Mouse (Mus musculus): ENCODE data around the gene Mok. TPM values are rescaled to one million over a fixed set of nuclear protein-coding genes. Genes with fewer than 3 reads are reported as not detected.
A peak's percentile ranks its signal among the peaks of the same experiment; 100 is the strongest.

Mok gene
- polyA plus RNA-seq (2012; rRNA removed) (5.4 and 5.6 TPM in 2 replicates), polyA plus RNA-seq (2014; fragmentation: Nextera tagmentation; extraction: Ambion mirVana) (4.5 and 5.8 TPM in 2 replicates)

DNA sequence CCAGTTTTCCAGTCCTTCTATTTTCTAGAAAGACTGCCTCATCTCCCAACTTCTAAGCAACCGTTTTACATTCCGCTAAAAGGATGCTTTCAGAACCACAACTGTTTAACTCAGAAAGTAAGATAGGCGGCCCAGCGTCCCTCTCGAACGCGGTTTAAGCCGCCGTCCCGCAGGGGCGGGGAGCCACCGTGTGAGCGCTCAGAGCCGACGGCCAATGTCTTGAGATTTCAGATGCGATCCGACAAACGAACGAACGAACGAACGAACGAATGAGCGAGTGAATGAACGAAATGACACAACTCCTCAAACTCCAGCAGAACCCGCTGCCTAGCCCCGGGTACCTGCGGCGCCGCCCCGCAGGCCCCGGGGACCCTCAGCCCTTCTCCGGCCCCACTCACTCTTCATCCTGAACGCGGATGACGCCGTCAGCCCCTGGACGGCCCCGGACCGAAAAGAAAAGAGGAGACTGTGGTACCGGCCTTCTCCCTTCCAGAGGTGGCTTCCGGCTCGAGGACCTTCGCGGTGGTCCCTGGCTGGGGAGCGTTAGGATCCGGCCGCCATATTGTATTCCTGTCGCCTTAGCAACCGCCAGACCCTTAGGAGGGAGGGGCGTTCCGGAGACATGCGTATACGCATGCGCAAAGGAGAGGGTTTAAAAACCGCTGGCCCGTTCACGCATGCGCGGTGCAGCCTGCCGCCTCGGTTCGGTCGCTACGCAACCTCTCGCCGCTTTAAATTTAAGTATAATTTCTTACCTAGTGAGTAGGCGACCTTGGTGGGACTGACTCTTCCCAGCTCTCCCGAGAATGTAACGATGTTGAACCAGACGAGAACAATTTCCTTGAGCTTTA is at the start of gene Mok:
Gene Mok (minus strand): TSS at position 592 of the 851 bp plus-strand sequence.
- ATAC-seq (ENCODE audit: low FRiP score, low read depth) (peak; percentile 87), DNase-seq (ENCODE audit: low spot score) (peak; percentile 94)
- TF ChIP-seq POLR2A (IDR thresholded peaks at IDR 0.05; ENCODE audit: borderline replicate concordance, extremely low read depth, insufficient read depth, insufficient read length) = no peak
- Histone ChIP-seq H3K27me3 (ENCODE audit: control insufficient read depth, insufficient read depth, low read length) (no peaks in the 10 kb centered on the region), H3K36me3 (ENCODE audit: control insufficient read depth, insufficient read depth, low read length) (no peaks in the 10 kb centered on the region), H3K4me3 (replicated peaks; ENCODE audit: low read length) (peak within 1 kb of the TSS; percentile 67), H3K9me3 (ENCODE audit: control insufficient read depth, low read length) (no peaks in the 10 kb centered on the region), H3K4me1 (ENCODE audit: control insufficient read depth, insufficient read depth, low read length) (peaks cover 10% of the 10 kb centered on the region), H3K4me2 (replicated peaks; ENCODE audit: low read depth, low read length, severe bottlenecking) (peak within 1 kb of the TSS; percentile 72), H3K9ac (ENCODE audit: low read depth, low read length, severe bottlenecking) (peak within 1 kb of the TSS; percentile 58), H3K27ac (replicated peaks; ENCODE audit: low read depth, low read length) (peak within 1 kb of the TSS; percentile 34; the same call in 1 of the 2 replicates)
- WGBS = under 1% methylated on average over 71 of the region's 71 CpGs

- peak; percentile 73; the same call in 1 of the 2 replicates for TF ChIP-seq POLR2A (IDR thresholded peaks at IDR 0.05; ENCODE audit: borderline replicate concordance, extremely low read depth, insufficient read depth, insufficient read length)
- DNase-seq (ENCODE audit: low spot score) (peak; percentile 99), ATAC-seq (ENCODE audit: low FRiP score, low read depth) (peak; percentile 100)
- Histone ChIP-seq H3K27ac (replicated peaks; ENCODE audit: low read depth, low read length) (peak within 1 kb of the TSS; percentile 76), H3K4me3 (replicated peaks; ENCODE audit: low read length) (peak within 1 kb of the TSS; percentile 79), H3K36me3 (ENCODE audit: control insufficient read depth, insufficient read depth, low read length) (no peaks in the 10 kb centered on the region), H3K27me3 (ENCODE audit: control insufficient read depth, insufficient read depth, low read length) (no peaks in the 10 kb centered on the region), H3K9me3 (ENCODE audit: control insufficient read depth, low read length) (no peaks in the 10 kb centered on the region), H3K4me1 (ENCODE audit: control insufficient read depth, insufficient read depth, low read length) (peaks cover 11% of the 10 kb centered on the region), H3K9ac (ENCODE audit: low read depth, low read length, severe bottlenecking) (peak within 1 kb of the TSS; percentile 75), H3K4me2 (replicated peaks; ENCODE audit: low read depth, low read length, severe bottlenecking) (peak within 1 kb of the TSS; percentile 91)
- under 1% methylated on average over 52 of the region's 74 CpGs for WGBS
Observed at GRCm38 (mm10) chr12:110889036-110890020, 48.6 kb upstream of the Mok start, which contains the start of the genes Cinp and Tecpr2. Cinp (minus strand) TSS chr12:110889145. Tecpr2 (plus strand) TSS chr12:110889264.

- Histone ChIP-seq H3K27ac (replicated peaks; ENCODE audit: low read depth, low read length) (no peak overlapping the region), H3K4me1 (ENCODE audit: control insufficient read depth, insufficient read depth, low read length) (peaks cover 11% of the 10 kb centered on the region), H3K9me3 (ENCODE audit: control insufficient read depth, low read length) (no peaks in the 10 kb centered on the region), H3K9ac (ENCODE audit: low read depth, low read length, severe bottlenecking) (peak overlapping the region; percentile 75), H3K27me3 (ENCODE audit: control insufficient read depth, insufficient read depth, low read length) (no peaks in the 10 kb centered on the region), H3K4me2 (replicated peaks; ENCODE audit: low read depth, low read length, severe bottlenecking) (peak overlapping the region; percentile 91), H3K4me3 (replicated peaks; ENCODE audit: low read length) (peak overlapping the region; percentile 79), H3K36me3 (ENCODE audit: control insufficient read depth, insufficient read depth, low read length) (peaks cover 3% of the 10 kb centered on the region; the same call in 1 of the 2 replicates)
- under 1% methylated on average over 20 of the region's 25 CpGs for WGBS
- peak; percentile 17 for ATAC-seq (ENCODE audit: low FRiP score, low read depth)
- no peak for DNase-seq (ENCODE audit: low spot score)
- TF ChIP-seq POLR2A (IDR thresholded peaks at IDR 0.05; ENCODE audit: borderline replicate concordance, extremely low read depth, insufficient read depth, insufficient read length) = no peak
Observed at GRCm38 (mm10) chr12:110888606-110889005, 47.9 kb upstream of the Mok start.

DNA sequence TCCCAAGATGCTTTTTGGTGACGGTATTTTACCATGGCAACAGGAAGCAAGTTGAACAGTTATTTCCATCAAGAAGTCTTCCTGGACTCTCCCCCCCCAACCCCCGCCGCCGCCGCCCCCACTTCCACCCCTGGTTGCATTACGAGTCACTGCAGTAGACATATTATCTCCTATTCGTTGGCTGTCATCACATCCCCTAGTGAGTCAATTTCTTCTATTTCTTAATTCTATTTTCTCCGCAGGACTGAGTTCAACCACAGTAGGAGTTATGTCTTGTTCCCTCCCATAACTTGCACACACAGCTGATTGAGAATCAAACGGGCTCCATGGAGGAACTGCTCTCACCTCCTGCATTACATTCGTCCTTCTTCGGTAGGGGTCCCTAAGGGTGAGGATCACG is 47.4 kb upstream of the Mok start:
- Histone ChIP-seq H3K27me3 (ENCODE audit: control insufficient read depth, insufficient read depth, low read length) (no peaks in the 10 kb centered on the region), H3K27ac (replicated peaks; ENCODE audit: low read depth, low read length) (no peak overlapping the region), H3K9me3 (ENCODE audit: control insufficient read depth, low read length) (no peaks in the 10 kb centered on the region), H3K36me3 (ENCODE audit: control insufficient read depth, insufficient read depth, low read length) (peaks cover 5% of the 10 kb centered on the region; the same call in 1 of the 2 replicates), H3K4me3 (replicated peaks; ENCODE audit: low read length) (peak overlapping the region; percentile 79), H3K4me1 (ENCODE audit: control insufficient read depth, insufficient read depth, low read length) (peaks cover 11% of the 10 kb centered on the region), H3K9ac (ENCODE audit: low read depth, low read length, severe bottlenecking) (peak overlapping the region; percentile 75), H3K4me2 (replicated peaks; ENCODE audit: low read depth, low read length, severe bottlenecking) (peak overlapping the region; percentile 91)
- 47% methylated on average over 12 of the region's 12 CpGs for WGBS
- TF ChIP-seq POLR2A (IDR thresholded peaks at IDR 0.05; ENCODE audit: borderline replicate concordance, extremely low read depth, insufficient read depth, insufficient read length) = no peak
- ATAC-seq (ENCODE audit: low FRiP score, low read depth) (no peak), DNase-seq (ENCODE audit: low spot score) (no peak)
